Mouse (Mus musculus): ENCODE data around the gene Ldb1.

- peak; percentile 78; the same call in 1 of the 2 replicates for TF ChIP-seq EP300 (IDR thresholded peaks at IDR 0.05; ENCODE audit: low read depth)
- no peak for TF ChIP-seq CTCF (IDR thresholded peaks at IDR 0.05; ENCODE audit: low read depth)
Measured at GRCm38 (mm10) chr19:46060845-46061244, 15.8 kb upstream of the Ldb1 start.
